Mouse (Mus musculus) ES-Bruce4 (cell line): ENCODE measurements around the gene Pitpnb. TPM values are rescaled to one million over a fixed set of nuclear protein-coding genes. Genes with fewer than 3 reads are reported as not detected.

ENCODE experiments used
- H3K27ac ChIP-seq: 2 replicates; pipeline ENCODE4 v1.5.1; 2012; ENCODE audit warnings: low read length, inconsistent platforms; ENCODE audit not compliant: insufficient read depth
- H3K27me3 ChIP-seq: 2 replicates; pipeline ENCODE4 v1.6.1; 2012; ENCODE audit warnings: mild to moderate bottlenecking, low read length, inconsistent platforms; ENCODE audit not compliant: control insufficient read depth, poor library complexity, insufficient read depth, severe bottlenecking
- H3K36me3 ChIP-seq: 2 replicates; pipeline ENCODE4 v1.6.1; 2012; ENCODE audit warnings: inconsistent platforms, mild to moderate bottlenecking, low read length, moderate library complexity; ENCODE audit not compliant: control insufficient read depth, poor library complexity, insufficient read depth, severe bottlenecking
- H3K4me1 ChIP-seq: one replicate; pipeline ENCODE4 v1.8.1; 2011; ENCODE audit warnings: low read length; ENCODE audit not compliant: control insufficient read depth, insufficient read depth
- H3K4me3 ChIP-seq: 2 replicates; pipeline ENCODE4 v1.5.1; 2011; ENCODE audit warnings: low read depth, mild to moderate bottlenecking, low read length
- H3K9ac ChIP-seq: 2 replicates; pipeline ENCODE4 v1.6.1; 2012; ENCODE audit warnings: low read depth, mild to moderate bottlenecking, inconsistent platforms; ENCODE audit not compliant: poor library complexity, severe bottlenecking
- H3K9me3 ChIP-seq: replicated peaks from 2 replicates; pipeline ENCODE4 v1.6.1; 2012; ENCODE audit warnings: mild to moderate bottlenecking, low read length, inconsistent platforms; ENCODE audit not compliant: control insufficient read depth, poor library complexity, insufficient read depth, severe bottlenecking
- CTCF ChIP-seq: IDR thresholded peaks from one replicate; pipeline ENCODE4 v1.8.1; 2011; ENCODE audit warnings: low read depth, low read length
- EP300 ChIP-seq: IDR thresholded peaks from 2 replicates; pipeline ENCODE4 v1.6.1; 2011; ENCODE audit warnings: low read depth, low read length; ENCODE audit not compliant: insufficient read depth
- POLR2A ChIP-seq: IDR thresholded peaks from one replicate; pipeline ENCODE4 v1.8.1; 2011; ENCODE audit warnings: low read length; ENCODE audit not compliant: insufficient read depth
- polyA plus RNA-seq: library from polyadenylated mRNA; stranded (reverse); fragments of >200 nt; gene quantifications from 2 replicates; pipeline ENCODE4 v1.2.4, GENCODE M21; 2011; ENCODE audit warnings: low read depth; ENCODE audit not compliant: missing spikeins, insufficient read depth, insufficient read length

Pitpnb gene
- polyA plus RNA-seq, 1 experiment: 98.3 TPM

DNA sequence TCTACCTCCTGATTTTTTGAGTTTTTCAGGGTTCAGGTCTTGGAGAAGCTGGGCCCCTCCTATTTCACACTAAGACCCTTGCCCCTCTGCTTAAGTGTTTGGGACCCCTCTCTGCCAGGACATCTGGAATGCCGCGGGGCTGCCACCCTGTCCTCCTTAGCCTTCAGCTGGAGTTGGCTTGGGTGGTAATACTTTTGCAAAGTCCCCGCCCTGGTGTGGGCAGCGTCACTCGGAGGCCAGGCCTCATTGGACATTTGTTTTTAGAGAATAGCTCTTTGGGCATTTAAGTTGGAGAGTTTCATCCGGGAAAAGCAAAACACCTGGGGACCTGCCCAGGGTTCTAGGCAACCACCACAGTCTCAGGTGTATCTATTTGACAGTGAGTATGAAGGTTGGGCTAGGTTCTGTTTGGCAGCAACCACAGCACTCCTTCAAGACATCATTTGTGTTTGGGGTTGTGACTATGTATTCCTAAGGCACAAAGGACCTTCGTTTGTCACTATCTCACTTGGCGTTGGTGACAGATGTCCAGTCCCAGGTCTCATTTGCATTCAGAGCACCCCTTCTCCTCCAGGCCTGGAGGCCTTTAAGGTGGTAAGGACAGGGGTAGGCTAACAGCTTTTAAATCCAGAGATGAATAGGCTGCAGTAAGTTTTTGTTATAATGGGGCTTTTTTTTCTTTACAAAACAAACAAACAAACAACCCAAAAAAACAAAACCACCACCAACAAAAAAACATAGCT is 91.7 kb downstream of the Pitpnb start:
- H3K9me3 ChIP-seq: no peaks in the 10 kb centered on the region
- peaks cover 2% of the 10 kb centered on the region for H3K4me1 ChIP-seq
- H3K9ac ChIP-seq: no peak overlapping the region
- H3K36me3 ChIP-seq: no peaks in the 10 kb centered on the region
- no peak overlapping the region for H3K27ac ChIP-seq
- TF ChIP-seq EP300: no peak
- no peak for TF ChIP-seq CTCF
- no peak for TF ChIP-seq POLR2A
- H3K27me3 ChIP-seq: peaks cover 28% of the 10 kb centered on the region
- H3K4me3 ChIP-seq: no peak overlapping the region

DNA sequence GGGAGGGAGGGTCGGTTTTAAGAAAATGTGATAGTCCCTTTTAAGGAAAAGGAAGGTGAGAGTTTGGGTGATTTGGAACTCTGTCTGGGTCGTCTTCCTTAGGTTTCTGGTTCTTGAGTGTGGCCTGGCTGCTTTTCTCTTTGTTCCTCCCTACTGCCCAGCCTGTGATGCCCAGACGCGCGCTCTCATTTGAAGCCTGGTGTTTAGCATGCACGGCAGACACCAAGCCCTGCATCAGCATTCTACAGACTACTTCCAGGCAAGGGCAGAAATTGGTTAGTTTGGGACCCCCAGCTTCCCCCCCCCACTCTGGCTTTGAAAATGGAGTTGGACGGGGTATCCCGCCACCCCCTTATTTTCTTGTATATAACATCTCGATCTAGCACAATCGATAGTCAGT is 92.4 kb downstream of the Pitpnb start:
- Histone ChIP-seq H3K36me3 (no peaks in the 10 kb centered on the region), H3K4me3 (no peak overlapping the region), H3K27me3 (peaks cover 20% of the 10 kb centered on the region), H3K9me3 (no peaks in the 10 kb centered on the region), H3K9ac (no peak overlapping the region), H3K4me1 (peaks cover 2% of the 10 kb centered on the region), H3K27ac (no peak overlapping the region)
- TF ChIP-seq EP300 (no peak), CTCF (no peak), POLR2A (no peak)

DNA sequence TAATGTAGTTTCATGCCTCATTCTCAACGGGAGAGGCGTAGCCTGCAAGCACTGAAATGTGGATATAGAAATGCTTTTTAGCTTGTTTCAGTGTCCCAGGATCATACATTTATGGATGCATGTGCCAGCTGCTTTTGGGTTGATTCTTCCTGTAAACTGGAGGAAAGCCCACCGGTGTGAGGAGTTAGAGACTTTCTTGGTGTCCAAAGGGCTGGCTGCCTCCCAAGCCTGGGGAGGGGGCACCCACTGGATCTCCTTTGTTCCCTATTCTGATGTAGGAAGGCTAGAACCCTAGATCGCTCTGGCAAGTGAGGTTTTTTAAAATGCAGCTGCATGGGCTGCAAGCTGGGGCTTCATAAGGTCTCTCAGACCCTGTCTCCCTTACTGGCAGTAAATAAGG is 93.1 kb downstream of the Pitpnb start:
- Histone ChIP-seq H3K9ac (no peak overlapping the region), H3K4me1 (peaks cover 2% of the 10 kb centered on the region), H3K9me3 (no peaks in the 10 kb centered on the region), H3K36me3 (no peaks in the 10 kb centered on the region), H3K4me3 (no peak overlapping the region), H3K27me3 (peaks cover 14% of the 10 kb centered on the region), H3K27ac (no peak overlapping the region)
- TF ChIP-seq CTCF (no peak), POLR2A (no peak), EP300 (no peak)

DNA sequence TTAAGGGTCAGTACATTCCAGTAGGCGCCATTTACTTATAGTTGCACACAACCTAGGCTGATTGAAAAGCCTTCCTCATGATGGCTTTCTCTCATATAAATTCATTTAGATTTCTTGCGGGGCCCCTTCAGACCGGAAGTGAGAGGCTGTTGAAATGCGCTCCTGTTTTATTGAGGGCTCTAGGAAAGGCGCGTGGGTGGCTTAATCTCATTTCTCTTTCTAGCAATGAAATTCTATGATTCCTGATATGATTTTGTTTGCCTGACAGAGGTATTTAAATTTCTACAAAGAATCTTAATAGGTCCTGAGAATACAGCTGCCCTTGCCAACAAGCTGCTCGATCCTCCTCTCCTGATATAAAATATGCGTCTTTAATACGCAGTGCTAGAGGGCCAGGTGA is 95.2 kb downstream of the Pitpnb start:
- TF ChIP-seq CTCF: no peak
- no peak for TF ChIP-seq EP300
- no peak for TF ChIP-seq POLR2A
- no peak overlapping the region for H3K4me3 ChIP-seq
- H3K9me3 ChIP-seq: no peaks in the 10 kb centered on the region
- H3K27ac ChIP-seq: no peak overlapping the region
- H3K27me3 ChIP-seq: no peaks in the 10 kb centered on the region
- peaks cover 2% of the 10 kb centered on the region for H3K4me1 ChIP-seq
- H3K9ac ChIP-seq: no peak overlapping the region
- H3K36me3 ChIP-seq: no peaks in the 10 kb centered on the region

DNA sequence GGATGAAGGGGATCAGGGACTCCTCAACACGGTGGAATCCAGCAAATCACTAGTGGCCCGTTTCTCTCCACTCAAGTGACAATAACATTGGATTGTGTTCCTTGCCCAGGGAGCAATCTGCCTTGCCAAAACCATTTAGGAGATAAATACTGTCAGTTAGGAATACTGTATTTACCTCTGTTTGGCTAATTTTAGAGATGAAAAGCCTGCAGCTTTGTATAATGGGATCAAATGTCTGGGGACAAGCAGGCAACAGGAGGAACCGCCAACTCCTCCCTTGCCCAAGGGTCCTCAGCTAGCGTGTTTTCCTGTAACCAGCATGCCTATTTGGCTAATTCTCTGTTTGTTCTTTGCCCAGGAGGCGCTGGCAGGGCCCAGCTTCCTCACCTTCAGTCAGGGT is 95.7 kb downstream of the Pitpnb start:
- H3K4me3 ChIP-seq: no peak overlapping the region
- H3K4me1 ChIP-seq: no peaks in the 10 kb centered on the region

DNA sequence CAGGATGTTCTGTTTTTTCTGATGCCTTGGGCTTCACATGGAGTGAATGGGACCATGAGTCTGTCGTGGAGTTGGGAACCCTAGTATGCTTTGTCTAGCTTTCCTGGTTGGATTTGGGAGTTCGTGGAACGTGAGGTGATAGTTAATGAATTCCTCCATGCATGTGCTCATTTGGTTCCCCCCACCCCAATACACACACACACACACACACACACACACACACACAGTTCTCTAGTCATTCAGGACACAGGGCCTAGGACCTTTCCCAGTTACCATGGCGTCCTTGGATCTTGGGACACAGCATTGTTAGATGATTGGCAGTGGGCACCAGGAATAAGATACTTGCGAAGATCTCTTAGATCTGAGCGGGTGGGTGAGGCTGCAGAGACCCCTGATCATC is 98.3 kb downstream of the Pitpnb start:
- no peaks in the 10 kb centered on the region for H3K27me3 ChIP-seq
- no peak overlapping the region for H3K4me3 ChIP-seq
- H3K4me1 ChIP-seq: no peaks in the 10 kb centered on the region
- H3K9ac ChIP-seq: no peak overlapping the region
- H3K27ac ChIP-seq: no peak overlapping the region
- H3K9me3 ChIP-seq: no peaks in the 10 kb centered on the region
- no peaks in the 10 kb centered on the region for H3K36me3 ChIP-seq
- no peak for TF ChIP-seq POLR2A
- no peak for TF ChIP-seq EP300
- TF ChIP-seq CTCF: no peak

More for the DNA sequence above, 95.7 kb downstream of the Pitpnb start:
- Histone ChIP-seq H3K27me3 (no peaks in the 10 kb centered on the region), H3K36me3 (no peaks in the 10 kb centered on the region), H3K9ac (no peak overlapping the region), H3K9me3 (no peaks in the 10 kb centered on the region), H3K27ac (no peak overlapping the region)
- TF ChIP-seq EP300 (no peak), CTCF (no peak), POLR2A (no peak)
